Mouse (Mus musculus): ENCODE measurements at regions not wholly inside any gene's neighbourhood (a gene's known extent, or its start where the extent isn't known, plus 50 kb on each side); places are given as distances from the start of the nearest gene placed in this dataset.

DNA sequence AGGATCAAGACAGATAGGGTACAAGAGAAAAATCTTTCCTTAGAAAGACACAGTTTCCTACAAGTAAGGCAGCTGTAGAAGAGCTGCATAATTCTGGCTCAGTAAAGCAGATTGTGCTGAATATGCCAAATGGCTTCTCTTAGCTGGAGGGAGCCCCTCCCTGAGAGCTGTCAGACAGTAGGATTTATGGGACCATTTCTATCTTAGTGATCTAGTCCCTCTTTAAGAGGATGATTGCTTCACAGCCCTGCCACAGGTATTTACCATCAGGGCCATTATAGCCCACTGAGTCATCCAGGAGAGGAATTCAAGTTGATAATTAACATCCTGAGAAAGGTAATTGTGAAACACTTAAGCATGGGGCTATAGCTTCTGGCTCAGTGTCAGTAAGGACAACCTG is 101.5 kb upstream of the Cypt1 start:
- DNase-seq: no peak

DNA sequence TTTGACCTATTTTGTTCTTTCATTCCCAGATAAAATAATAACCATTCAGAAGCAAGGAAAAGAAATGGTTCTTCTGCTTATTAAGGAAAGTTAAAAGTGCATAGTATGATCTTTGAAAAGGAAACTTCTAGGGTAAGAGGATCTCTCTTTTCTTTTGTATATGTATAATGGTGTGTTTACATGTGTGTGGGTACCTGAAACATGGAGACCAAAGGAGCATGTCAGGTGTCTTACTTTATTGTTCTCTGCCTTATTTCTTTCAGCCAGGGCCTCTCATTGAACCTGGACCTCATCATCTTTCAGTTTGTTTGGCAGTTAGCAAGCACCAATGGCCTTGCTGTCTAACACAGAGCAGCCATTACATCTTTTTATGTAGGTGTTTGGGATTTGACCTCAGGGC is 101.0 kb upstream of the Cypt1 start:
- no peak for DNase-seq

DNA sequence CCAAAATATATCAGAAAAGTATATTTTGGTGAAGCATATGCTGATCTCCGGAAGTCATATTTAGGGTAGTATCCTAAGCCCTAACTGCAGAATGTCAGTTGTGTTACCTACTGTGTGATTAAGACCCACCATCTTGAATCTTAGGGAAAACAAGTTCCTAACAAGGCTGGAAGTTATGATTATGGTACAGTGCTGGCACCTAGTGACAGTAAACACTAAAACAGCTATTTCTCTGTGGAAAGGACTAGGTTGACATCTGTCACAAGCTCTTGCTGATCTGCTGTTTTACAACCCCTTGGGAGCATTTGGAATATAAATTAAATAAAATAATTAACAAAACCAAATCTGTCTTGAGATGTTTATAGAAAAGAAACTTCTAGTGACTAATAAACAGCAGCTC is 84.6 kb upstream of the Cypt1 start:
- no peak for DNase-seq

DNA sequence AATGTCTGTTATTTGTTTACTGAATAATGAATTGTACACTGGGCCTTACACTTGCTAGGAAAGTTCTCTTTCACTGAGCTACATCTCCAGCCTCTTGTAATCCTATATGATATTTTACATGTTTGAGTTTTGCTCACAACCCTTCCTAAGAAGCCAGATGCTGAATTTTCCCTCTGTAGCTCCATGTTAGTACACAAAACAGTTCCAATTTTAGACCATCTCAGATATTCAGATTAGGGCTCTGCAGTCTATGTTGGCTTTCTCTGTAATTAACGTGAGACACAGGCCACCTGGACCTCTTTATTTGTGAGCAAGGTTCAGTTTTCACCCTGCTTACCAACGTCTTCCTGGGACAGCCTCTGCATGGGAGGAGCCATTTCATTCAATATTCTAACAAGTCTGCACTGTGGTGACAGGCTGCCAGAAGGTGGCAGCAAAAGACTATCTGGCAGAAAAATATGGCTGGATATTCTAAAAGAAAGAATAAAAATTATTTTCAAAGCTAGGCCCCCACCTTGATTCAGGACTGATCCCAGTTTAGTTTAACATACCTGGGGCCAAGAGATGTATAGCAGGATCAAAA is 72.1 kb upstream of the Cypt1 start:
- peak; percentile 19 to 54 for DNase-seq
